Mouse (Mus musculus): ENCODE results near the gene Ptma. TPM values are rescaled to one million over a fixed set of nuclear protein-coding genes. Genes with fewer than 3 reads are reported as not detected.
"Not testable (repeated sequence)": the region's sequence is repeated elsewhere in the genome, so short reads cannot be mapped to it uniquely, and the experiment has no call there.

Ptma gene
- polyA plus RNA-seq, 1 experiment, result 380 TPM

DNA sequence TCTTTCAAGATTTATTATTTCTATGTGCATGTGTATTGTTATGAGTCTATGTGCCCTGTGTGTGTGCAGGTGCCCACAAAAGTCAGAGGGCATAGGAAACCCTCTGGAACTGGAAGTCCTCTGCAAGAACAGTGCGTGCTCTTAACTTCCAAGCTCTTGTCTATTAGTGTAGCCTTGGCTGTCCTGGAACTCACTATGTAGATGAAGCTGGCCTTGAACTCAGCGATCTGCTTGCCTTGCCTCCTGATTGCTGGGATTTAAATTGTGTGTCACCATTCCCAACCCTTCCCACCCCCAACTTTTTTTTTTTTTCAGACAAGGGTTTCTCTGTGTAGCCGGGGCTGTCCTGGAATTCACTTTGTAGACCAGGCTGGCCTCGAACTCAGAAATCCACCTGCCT, 30.2 kb upstream of the Ptma start:
- no peak for DNase-seq (ENCODE audit: low read depth)

DNA sequence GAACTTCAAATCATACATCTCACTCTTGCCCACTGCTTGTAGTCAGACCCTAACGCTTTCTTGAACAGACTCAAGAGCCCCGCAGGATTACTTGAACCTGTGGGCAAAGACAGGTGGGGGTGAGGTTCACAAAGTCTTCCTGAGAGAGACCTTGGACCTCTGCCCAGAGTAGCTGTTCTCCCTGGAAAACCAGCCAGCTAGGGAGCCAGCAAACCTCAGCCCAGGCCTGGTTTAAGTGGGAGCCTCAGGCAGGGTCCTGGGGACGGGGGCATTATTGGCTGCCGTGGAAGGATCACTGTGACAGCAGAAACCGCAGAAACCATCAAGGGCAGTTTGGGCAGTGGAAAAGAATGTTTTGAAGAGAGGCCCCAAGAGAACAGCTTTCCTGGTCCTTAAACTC, 29.2 kb upstream of the Ptma start:
- DNase-seq (ENCODE audit: low read depth), result no peak

DNA sequence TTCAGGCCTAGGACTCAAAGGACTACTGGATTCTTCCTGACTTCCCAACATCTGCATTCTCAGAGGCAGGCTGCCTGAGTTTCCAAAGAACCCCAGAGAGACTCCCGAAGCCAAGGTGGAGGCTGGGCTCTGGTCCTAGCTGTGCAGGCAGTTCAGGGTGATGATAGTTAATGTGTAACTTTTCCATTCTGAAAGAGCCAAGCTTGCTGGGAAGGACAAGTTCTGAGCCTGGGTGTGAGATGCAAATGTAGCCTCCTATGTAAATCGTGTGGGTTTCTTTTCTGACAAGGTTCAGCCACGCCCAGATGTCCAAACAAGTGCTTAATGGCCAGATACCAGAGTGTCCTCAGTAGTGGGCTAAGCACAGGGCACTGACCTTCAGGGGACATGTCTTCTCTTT, 28.5 kb upstream of the Ptma start:
- no peak for DNase-seq (ENCODE audit: low read depth)

GRCm38 (mm10) chr1:86498611-86499010, 27.9 kb upstream of the Ptma start:
- no peak for DNase-seq (ENCODE audit: low read depth)

- no peak for DNase-seq (ENCODE audit: low read depth)
These were observed 26.6 kb upstream of the Ptma start for GRCm38 (mm10) chr1:86499903-86500302.

DNA sequence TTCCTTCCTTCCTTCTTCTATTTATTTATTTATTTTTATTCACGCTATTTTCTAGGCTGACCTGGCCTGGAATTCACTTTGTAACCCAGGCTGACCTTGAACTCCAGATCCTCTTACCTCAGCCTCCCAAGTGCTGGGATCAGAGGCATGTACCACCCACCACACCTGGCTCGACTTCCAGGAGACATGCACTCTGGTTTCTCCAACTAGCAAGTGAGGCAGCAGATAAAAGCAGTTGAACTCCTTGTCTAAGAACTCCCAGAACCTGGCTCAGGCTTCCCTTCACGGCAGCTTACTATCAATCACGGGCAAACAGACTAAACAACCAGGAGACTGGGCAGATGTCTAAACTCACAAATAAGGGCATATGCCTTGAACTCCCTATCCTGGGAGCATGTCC, 25.8 kb upstream of the Ptma start:
- no peak for DNase-seq (ENCODE audit: low read depth)

DNA sequence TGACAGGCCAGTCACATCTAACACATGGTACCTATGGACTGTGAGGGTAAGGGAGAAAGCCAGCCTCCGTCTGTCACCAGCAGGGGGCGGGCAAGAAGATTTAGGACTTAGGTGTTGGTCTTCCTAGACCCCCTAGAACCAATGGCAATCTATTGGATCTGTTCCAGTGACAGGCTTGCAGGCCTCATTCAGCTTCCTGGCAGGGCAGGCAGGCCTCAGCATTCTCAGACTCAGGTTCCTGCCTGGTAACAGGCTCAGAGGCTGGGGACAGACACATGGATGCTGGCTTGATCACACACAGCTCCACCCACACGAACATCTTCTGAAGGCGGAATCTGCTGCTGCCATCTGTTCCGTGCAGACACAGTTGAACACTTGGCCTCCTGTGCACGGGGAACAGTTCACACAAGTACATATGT, 25.4 kb upstream of the Ptma start:
- DNase-seq (ENCODE audit: low read depth), result no peak

GRCm38 (mm10) chr1:86501559-86501958, 25.0 kb upstream of the Ptma start:
- DNase-seq (ENCODE audit: low read depth), result peak; percentile 88

GRCm38 (mm10) chr1:86502221-86503048, 24.1 kb upstream of the Ptma start:
- no peak for DNase-seq (ENCODE audit: low read depth)

GRCm38 (mm10) chr1:86503165-86503747, 23.3 kb upstream of the Ptma start:
- DNase-seq (ENCODE audit: low read depth), result no peak

GRCm38 (mm10) chr1:86503906-86504696, 22.4 kb upstream of the Ptma start:
- peak; percentile 46 for DNase-seq (ENCODE audit: low read depth)

GRCm38 (mm10) chr1:86504697-86505421, 21.7 kb upstream of the Ptma start:
- no peak for DNase-seq (ENCODE audit: low read depth)

GRCm38 (mm10) chr1:86505461-86505860, 21.1 kb upstream of the Ptma start:
- no peak for DNase-seq (ENCODE audit: low read depth)

DNA sequence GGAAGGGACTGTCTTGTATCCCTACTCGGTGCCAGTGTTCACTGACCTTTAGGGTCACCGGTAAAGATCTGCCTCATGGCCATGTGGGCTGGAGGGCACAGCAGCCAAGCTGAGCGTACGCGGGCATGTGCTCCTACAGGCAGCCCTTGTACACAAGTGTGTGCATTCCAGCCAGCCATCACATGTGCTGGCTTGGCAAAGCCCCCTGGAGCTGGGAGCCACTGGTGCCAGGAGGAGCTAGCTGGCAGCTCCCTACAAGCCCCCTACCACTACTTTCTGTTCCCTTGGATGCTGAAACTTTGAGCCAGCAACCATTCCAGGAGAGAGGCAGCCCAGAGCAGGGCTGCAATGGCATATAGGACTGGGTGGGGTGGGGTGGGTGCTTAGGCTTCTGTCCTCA, 20.1 kb upstream of the Ptma start:
- no peak for DNase-seq (ENCODE audit: low read depth)

GRCm38 (mm10) chr1:86507866-86508265, 18.7 kb upstream of the Ptma start:
- DNase-seq (ENCODE audit: low read depth), result no peak

DNA sequence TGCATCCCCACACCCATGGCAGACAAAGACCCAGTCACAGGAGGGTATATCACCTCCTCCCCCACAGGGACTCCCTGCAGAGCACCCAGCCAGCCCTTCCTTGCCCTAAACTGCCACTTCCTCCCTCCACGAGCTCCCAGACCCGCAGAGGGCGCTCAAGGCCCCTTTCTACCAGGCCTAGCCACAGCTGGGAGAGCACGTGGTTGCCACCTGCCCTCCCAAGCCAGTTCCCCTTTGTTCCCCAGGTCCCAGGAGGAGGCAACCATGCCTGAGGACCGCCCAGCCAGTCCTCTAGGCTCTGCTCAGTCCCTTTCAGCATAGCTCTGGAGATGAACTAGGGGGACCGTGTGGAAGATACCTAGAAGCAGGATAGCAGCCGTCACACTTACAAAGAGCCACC, 17.1 kb upstream of the Ptma start:
- no peak for DNase-seq (ENCODE audit: low read depth)

DNA sequence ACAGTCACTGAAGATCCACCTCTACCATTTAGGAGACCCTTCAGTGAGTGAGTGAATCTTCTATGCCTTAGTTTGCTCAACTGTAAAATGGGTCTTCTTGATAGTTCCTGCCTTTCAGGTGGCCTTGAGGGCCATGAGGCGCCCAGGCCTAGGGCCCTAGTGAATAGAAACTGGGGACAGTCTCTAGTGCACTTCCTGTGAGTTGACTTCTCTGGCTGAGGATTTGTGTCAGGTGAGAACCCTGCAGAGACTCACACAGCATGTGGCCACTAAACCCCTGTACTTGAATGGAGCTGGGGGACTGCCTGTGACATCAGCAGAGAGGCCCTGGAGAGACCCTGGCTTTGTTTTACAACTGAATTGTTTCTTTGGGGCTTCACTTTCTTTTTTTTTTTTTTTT, 16.3 kb upstream of the Ptma start:
- no peak for DNase-seq (ENCODE audit: low read depth)

- no peak for DNase-seq (ENCODE audit: low read depth)
These were observed 15.7 kb upstream of the Ptma start for GRCm38 (mm10) chr1:86510676-86511441.

DNA sequence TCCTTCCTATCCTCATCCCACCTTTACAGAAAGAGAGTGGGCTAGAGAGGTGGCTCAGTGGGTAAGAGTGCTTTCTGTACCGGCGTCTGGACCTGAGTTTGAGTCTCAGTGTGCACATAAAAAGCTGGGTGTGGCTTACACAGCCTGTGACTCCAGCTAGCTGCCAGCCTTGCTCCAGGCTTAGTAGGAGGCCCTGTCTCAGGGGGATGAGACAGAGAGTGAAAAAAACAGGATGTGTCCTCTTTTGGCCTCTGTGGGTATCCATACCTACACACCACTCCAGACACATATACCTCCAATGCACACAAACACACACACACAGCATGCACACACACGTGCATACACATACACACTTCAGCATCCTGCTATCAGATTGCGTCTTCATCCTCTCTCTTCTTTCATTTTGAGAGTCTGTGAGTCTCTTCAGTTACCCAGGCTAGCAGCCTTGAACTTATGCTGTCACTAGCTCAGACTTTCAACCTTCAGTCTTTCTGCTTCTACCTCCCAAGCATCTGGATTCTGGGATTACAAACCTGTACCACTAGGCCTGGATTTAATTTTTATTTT, 14.3 kb upstream of the Ptma start:
- DNase-seq (ENCODE audit: low read depth), result no peak

DNA sequence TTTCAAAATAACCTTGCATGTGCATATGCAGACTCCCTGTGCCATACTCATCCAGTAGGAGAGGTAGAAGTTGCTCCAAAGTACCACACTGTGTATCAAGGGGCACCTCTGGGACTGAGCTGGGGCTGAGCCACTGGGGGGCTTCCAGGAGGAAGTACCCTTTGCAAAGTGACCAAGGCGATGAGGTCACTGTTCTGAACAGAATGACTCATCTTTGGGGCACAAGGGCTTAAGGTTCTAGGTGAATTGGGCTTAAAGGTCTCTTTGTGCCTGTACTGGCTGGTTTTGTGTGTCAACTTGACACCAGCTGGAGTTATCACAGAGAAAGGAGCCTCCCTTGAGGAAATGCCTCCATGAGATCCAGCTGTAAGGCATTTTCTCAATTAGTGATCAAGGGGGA, 13.5 kb upstream of the Ptma start:
- not testable (repeated sequence) for DNase-seq (ENCODE audit: low read depth)

All from gonadal fat pad, adult 2 months (tissue).